In genomic region chr13:81684884-81685283, GRCm38 (mm10) we compare ENCODE assay signal across 1 mouse cellular context.
TF ChIP-seq lines count a peak whose summit lies in the region.

No protein-coding gene starts in this region.

TF ChIP-seq in C2C12, 6 proteins besides CTCF, POLR2A, EP300 and RAD21 (continued from another document):
- peak; percentile 11 for TF ChIP-seq USF1 (IDR thresholded peaks at IDR 0.05; ENCODE audit: low read depth)
- no peak for TF ChIP-seq CEBPB (IDR thresholded peaks at IDR 0.05; ENCODE audit: low read depth)
- no peak for TF ChIP-seq MAX (IDR thresholded peaks at IDR 0.05)
- TF ChIP-seq MYOD1 (IDR thresholded peaks at IDR 0.05; ENCODE audit: control insufficient read depth, insufficient read length, low read depth): peak; percentile 9
